Mouse (Mus musculus) embryonic facial prominence, embryonic 13.5 days (tissue): ENCODE measurements around the gene Gm49355. TPM values are rescaled to one million over a fixed set of nuclear protein-coding genes. Genes with fewer than 3 reads are reported as not detected.
"Not testable (repeated sequence)": the region's sequence is repeated elsewhere in the genome, so short reads cannot be mapped to it uniquely, and the experiment has no call there.

Experiments used
- ATAC-seq: fragments of 200-750 bp; cut with Nextera tagmentation; 2 replicates; pipeline ENCODE4 v1.8.0; 2017; ENCODE audit warnings: low read depth; ENCODE audit not compliant: insufficient number of reproducible peaks, insufficient read depth, low FRiP score, low TSS enrichment
- H3K27ac ChIP-seq: fragments of 300-500 bp; sonication (generic); 2 replicates; pipeline ENCODE4 v1.5.1; 2015; ENCODE audit warnings: moderate library complexity, mild to moderate bottlenecking, inconsistent platforms
- H3K27me3 ChIP-seq: fragments of 300-500 bp; sonication (generic); 2 replicates; pipeline ENCODE4 v1.6.1; 2015; ENCODE audit warnings: mild to moderate bottlenecking, inconsistent platforms
- H3K36me3 ChIP-seq: fragments of 300-500 bp; sonication (generic); 2 replicates; pipeline ENCODE4 v1.6.1; 2015; ENCODE audit warnings: mild to moderate bottlenecking, inconsistent platforms
- H3K4me1 ChIP-seq: fragments of 300-500 bp; sonication (generic); 2 replicates; pipeline ENCODE4 v1.6.1; 2015; ENCODE audit warnings: inconsistent platforms
- H3K4me2 ChIP-seq: fragments of 300-500 bp; sonication (generic); 2 replicates; pipeline ENCODE4 v1.6.1; 2015; ENCODE audit warnings: moderate library complexity, mild to moderate bottlenecking, inconsistent platforms
- H3K4me3 ChIP-seq: fragments of 300-500 bp; sonication (generic); 2 replicates; pipeline ENCODE4 v1.5.1; 2015; ENCODE audit warnings: mild to moderate bottlenecking, inconsistent platforms
- H3K9ac ChIP-seq: fragments of 300-500 bp; sonication (generic); 2 replicates; pipeline ENCODE4 v1.6.1; 2015; ENCODE audit warnings: mild to moderate bottlenecking, inconsistent platforms
- H3K9me3 ChIP-seq: fragments of 300-500 bp; sonication (generic); 2 replicates; pipeline ENCODE4 v1.6.1; 2016; ENCODE audit warnings: inconsistent platforms
- WGBS: fragments of 180-500 bp; shearing (Covaris S2); methylation state at CpG from one replicate; pipeline ENCODE4 v1.1.7; 2015; ENCODE audit warnings: mixed read lengths; 5-methylcytosine and 5-hydroxymethylcytosine counted together
- polyA plus RNA-seq: library from polyadenylated mRNA; unstranded; fragments of >200 nt; fragmentation: Nextera tagmentation; extraction: Ambion mirVana; gene quantifications from 2 replicates; pipeline ENCODE4 v1.2.1, GENCODE M21; 2015

Gene Gm49355
- polyA plus RNA-seq, result 0.17 TPM in 1 of 2 replicates, not detected in the other

DNA sequence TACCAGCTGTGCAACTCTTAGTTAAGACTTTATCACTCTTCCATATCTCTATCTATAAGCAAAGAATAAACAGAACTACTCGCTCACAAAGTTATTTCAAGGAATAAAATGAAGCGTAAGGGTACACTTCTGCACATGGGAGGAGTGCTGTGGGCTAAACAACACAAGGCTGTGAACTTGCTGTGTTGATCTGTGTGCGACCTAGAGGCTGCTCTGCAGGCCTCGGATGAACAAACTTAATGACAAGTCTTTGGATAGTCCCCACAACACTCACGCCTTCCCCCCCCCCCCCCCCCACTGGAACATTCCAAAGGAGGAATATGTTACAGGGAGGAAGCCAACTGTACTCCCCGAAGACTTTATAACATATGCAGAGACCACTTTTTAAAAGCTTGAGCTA is at the start of gene Gm49355:
Gene Gm49355 (plus strand): TSS at position 336 of the 400 bp plus-strand sequence.
- Histone ChIP-seq H3K27ac (peak within 1 kb of the TSS; percentile 96), H3K36me3 (no peaks in the 10 kb centered on the region), H3K9me3 (no peaks in the 10 kb centered on the region), H3K27me3 (no peaks in the 10 kb centered on the region), H3K9ac (peak within 1 kb of the TSS; percentile 95), H3K4me3 (peak within 1 kb of the TSS; percentile 83), H3K4me1 (no peaks in the 10 kb centered on the region), H3K4me2 (peak within 1 kb of the TSS; percentile 59)
- 72% methylated on average over 6 of the region's 6 CpGs for WGBS
- no peak for ATAC-seq

- 76% methylated on average over 4 of the region's 4 CpGs for WGBS
- no peaks in the 10 kb centered on the region for H3K36me3 ChIP-seq
- no peaks in the 10 kb centered on the region for H3K27me3 ChIP-seq
- H3K9me3 ChIP-seq, result no peaks in the 10 kb centered on the region
- no peak overlapping the region for H3K27ac ChIP-seq
- H3K4me2 ChIP-seq, result no peak overlapping the region
- H3K9ac ChIP-seq, result no peak overlapping the region
- no peak overlapping the region for H3K4me3 ChIP-seq
- ATAC-seq, result no peak
- H3K4me1 ChIP-seq, result no peaks in the 10 kb centered on the region
These were observed 40.0 kb upstream of the Gm49355 start for GRCm38 (mm10) chr14:12243726-12244125.

DNA sequence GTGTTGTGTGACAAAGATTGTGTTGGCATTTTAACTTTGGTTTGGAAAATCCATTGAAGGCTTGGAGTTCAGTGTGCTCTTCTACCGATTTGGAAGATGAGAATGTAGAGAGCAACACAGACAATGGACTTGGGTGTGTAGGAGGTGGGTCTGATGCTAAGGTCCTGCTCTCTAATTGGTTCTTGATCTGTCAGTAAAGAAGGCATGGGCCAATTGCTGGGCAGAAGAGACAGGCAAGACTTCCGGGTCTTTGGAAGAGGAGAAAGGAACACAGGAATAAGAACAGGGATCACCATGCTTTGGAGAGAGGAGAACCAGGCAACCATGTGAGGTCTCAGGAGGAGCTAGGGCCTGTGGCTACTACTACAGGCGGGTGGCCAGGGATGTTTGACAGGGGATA is 7.7 kb upstream of the Gm49355 start:
- Histone ChIP-seq H3K4me2 (no peak overlapping the region), H3K4me3 (no peak overlapping the region), H3K4me1 (no peaks in the 10 kb centered on the region), H3K36me3 (no peaks in the 10 kb centered on the region), H3K27me3 (no peaks in the 10 kb centered on the region), H3K9me3 (no peaks in the 10 kb centered on the region), H3K9ac (no peak overlapping the region), H3K27ac (no peak overlapping the region)
- no peak for ATAC-seq
- WGBS, result 62% methylated on average over 3 of the region's 3 CpGs

DNA sequence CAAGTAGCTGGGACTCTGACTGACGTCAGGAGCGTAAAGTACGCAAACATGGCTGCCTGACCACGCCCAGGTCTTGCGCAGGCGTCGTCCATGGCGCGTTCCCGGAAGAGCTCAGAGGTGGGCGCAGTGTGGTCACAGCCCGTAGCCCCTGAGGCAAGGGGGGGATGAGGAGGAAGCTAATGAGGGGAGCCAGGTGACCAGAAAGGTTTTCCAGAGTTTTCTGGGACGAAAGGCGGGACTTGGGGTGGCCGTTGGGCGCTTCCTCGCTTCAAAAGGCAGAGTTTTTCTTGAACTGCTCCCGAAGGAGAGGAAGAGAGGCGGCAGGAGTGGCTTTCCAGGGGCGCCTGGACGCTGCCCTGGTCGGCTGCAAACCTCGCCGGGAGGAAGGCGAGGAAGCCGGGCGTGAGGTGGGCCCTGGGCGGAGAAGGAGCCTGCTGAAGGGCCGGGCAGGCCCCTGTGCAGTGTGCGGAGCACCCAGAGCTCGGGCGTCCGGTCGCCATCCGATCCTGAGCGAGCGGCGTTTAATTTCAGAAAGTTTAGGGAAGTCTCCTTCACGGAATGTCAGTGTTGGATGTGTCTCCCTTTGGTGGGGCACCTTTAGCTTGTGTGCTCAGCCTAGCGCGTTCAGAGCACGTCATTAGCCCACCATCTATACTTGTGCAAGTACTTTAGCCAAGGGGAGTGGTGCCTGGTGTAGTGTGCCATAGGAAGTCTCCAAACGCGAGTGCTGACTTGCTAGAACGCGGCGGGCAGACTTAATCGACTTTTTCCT is 551 bp downstream of the Gm49355 start, which contains the start of gene 3830406C13Rik:
Gene 3830406C13Rik (plus strand): TSS at position 33 of the 772 bp plus-strand sequence.
- H3K4me3 ChIP-seq, result peak within 1 kb of the TSS; percentile 83
- H3K9me3 ChIP-seq, result no peaks in the 10 kb centered on the region
- H3K27ac ChIP-seq, result peak within 1 kb of the TSS; percentile 96
- ATAC-seq, result peak; percentile 97
- WGBS, result under 1% methylated on average over 48 of the region's 48 CpGs
- no peaks in the 10 kb centered on the region for H3K4me1 ChIP-seq
- H3K27me3 ChIP-seq, result no peaks in the 10 kb centered on the region
- H3K9ac ChIP-seq, result peak within 1 kb of the TSS; percentile 95
- peaks cover 5% of the 10 kb centered on the region; the same call in 1 of the 2 replicates for H3K36me3 ChIP-seq
- peak within 1 kb of the TSS; percentile 59 for H3K4me2 ChIP-seq

- H3K4me2 ChIP-seq, H3K9me3 ChIP-seq, H3K27ac ChIP-seq, H3K27me3 ChIP-seq, ATAC-seq, H3K4me1 ChIP-seq, H3K9ac ChIP-seq, H3K4me3 ChIP-seq: not testable (repeated sequence)
- H3K36me3 ChIP-seq, result peaks cover 11% of the 10 kb centered on the region
These were observed 6.0 kb downstream of the Gm49355 start for GRCm38 (mm10) chr14:12289747-12290146.

DNA sequence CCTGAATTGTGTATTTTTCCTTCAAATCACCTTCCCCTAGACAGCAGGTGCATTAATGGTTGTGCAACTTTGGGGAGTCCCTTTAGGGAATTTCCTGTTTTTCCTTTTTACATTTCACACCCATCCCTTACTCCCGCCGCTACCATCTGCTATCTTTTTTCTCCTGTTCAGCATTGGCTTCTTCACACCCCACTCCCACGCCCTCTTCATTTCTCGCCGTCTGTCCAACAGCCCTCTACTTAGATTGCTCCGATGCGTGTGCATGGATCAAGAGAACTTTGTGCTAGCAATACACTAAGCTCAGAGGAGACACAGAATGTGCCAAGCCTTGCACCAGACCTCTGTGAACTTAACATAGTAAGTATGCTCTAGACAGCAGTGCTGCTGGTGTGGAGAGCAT is 12.6 kb downstream of the Gm49355 start:
- H3K9me3 ChIP-seq, result no peaks in the 10 kb centered on the region
- H3K27ac ChIP-seq, result no peak overlapping the region
- no peak overlapping the region for H3K9ac ChIP-seq
- ATAC-seq, result no peak
- H3K4me2 ChIP-seq, result no peak overlapping the region
- no peaks in the 10 kb centered on the region for H3K27me3 ChIP-seq
- WGBS, result 91% methylated on average over 7 of the region's 7 CpGs
- H3K36me3 ChIP-seq, result peaks cover 22% of the 10 kb centered on the region
- no peak overlapping the region for H3K4me3 ChIP-seq
- H3K4me1 ChIP-seq, result no peaks in the 10 kb centered on the region

DNA sequence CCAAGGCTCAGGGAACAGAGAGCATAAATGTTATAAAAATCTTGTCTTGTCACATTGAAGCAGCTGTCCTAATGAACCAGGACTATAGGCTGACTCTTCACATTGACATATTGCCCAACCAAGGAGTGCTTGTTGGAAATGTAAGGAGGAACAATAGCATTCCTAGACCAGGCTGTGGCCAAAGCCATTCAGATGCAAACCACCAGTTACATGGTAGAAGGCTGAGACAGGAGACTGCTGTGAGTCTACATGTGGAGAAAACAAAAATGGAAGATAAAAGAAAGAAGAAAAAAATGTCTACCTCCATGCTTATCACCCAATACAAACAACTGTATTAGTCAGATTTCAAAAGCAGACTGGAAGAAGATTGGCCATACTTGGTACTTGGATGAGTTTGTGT is 15.4 kb downstream of the Gm49355 start:
- H3K9ac ChIP-seq, result no peak overlapping the region
- H3K4me1 ChIP-seq, result no peaks in the 10 kb centered on the region
- no peak overlapping the region for H3K4me3 ChIP-seq
- ATAC-seq, result no peak
- no peaks in the 10 kb centered on the region for H3K27me3 ChIP-seq
- no peaks in the 10 kb centered on the region for H3K9me3 ChIP-seq
- peaks cover 21% of the 10 kb centered on the region for H3K36me3 ChIP-seq
- H3K27ac ChIP-seq, result no peak overlapping the region
- H3K4me2 ChIP-seq, result no peak overlapping the region

DNA sequence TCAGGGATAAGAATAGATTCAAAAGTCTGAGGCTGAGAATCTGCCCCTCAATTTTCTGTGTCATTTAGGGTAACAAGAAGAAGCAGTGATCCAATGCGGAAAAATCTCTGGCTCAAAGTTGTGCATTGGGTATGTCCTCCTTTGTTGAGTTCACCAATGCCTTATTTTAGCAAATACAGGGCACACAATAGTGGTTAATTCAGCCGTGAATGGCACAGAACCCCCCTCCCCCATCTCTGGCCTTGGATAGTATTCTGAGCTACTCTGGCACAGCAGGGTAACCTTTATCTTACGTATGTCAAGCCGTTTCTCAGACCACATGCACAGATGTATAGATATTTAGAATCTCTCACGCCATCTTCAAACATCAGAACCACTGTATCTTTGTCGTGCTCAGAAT is 15.9 kb downstream of the Gm49355 start:
- H3K4me2 ChIP-seq, result no peak overlapping the region
- H3K9me3 ChIP-seq, result no peaks in the 10 kb centered on the region
- H3K36me3 ChIP-seq, result peaks cover 16% of the 10 kb centered on the region
- 82% methylated on average over 6 of the region's 6 CpGs for WGBS
- no peak overlapping the region for H3K4me3 ChIP-seq
- no peaks in the 10 kb centered on the region for H3K27me3 ChIP-seq
- no peaks in the 10 kb centered on the region for H3K4me1 ChIP-seq
- H3K27ac ChIP-seq, result no peak overlapping the region
- no peak for ATAC-seq
- no peak overlapping the region for H3K9ac ChIP-seq

DNA sequence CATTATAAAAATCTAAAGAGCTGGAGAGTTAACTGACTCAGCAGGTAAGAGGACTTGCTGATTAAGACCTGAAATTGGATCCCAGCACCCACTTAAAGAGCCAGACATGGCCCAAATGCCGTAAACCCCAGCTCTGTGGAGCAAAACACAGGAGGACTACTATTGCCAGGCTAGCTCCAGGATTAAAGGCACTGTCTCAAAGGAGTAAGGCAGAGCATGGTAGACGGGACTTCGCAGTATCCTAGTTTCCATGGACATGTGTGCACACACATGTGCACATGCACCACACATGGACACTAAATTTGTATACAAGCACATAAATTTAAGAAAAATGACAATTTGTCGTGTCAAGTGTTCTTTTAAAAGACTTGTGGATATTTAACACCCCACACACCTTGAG is 16.5 kb downstream of the Gm49355 start:
- ATAC-seq, result no peak
- WGBS, result 75% methylated on average over 4 of the region's 4 CpGs

DNA sequence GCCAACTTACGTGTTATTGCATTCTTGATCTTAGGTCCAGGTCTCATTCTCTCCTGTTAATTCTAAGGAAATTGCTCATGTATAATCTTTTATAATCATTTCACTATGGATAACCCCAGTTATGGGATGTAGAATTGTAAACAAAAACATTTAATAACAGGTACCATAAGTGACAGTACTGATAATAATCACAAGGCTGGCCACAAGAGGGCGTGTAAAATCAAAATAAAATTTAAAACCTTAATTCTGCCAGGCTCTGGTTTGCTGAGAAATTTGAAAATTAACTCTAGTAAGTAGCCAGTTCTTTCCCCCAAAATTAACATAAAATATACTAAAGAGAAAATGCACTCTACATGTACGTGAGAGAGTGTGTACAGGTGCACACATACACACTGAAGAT is 16.9 kb downstream of the Gm49355 start:
- H3K4me3 ChIP-seq, result no peak overlapping the region
- WGBS, result 63% methylated on average over 3 of the region's 3 CpGs
- no peak for ATAC-seq

More for the DNA sequence above, 16.5 kb downstream of the Gm49355 start:
- Histone ChIP-seq H3K4me1 (no peaks in the 10 kb centered on the region), H3K9ac (no peak overlapping the region), H3K4me2 (no peak overlapping the region), H3K9me3 (no peaks in the 10 kb centered on the region), H3K4me3 (no peak overlapping the region), H3K27ac (no peak overlapping the region), H3K27me3 (no peaks in the 10 kb centered on the region), H3K36me3 (peaks cover 12% of the 10 kb centered on the region)

DNA sequence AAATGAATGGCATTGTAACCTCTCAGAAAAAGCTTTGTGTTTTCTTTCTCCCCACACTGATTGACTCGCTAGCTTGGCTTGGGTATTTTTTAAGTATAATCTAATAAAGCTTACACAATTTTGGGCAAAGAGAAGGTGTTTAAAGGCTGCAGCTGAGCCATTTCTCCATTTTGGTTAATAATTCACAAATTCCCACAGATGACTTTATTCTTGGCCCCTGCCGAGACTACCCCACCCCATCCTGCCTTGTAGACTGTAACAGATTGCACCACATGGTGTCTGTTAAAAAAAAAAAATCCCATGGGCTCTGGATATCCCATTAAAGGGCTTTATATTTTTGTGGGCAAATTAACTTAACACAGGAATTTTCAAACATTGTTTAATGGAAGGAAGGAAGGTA is 19.3 kb downstream of the Gm49355 start:
- no peak overlapping the region for H3K4me2 ChIP-seq
- ATAC-seq, result no peak
- H3K36me3 ChIP-seq, result peaks cover 6% of the 10 kb centered on the region
- no peak overlapping the region for H3K9ac ChIP-seq
- H3K9me3 ChIP-seq, result no peaks in the 10 kb centered on the region
- no peak overlapping the region for H3K27ac ChIP-seq
- 62% methylated on average over 2 of the region's 2 CpGs for WGBS
- H3K4me3 ChIP-seq, result no peak overlapping the region
- H3K4me1 ChIP-seq, result no peaks in the 10 kb centered on the region
- no peaks in the 10 kb centered on the region for H3K27me3 ChIP-seq

More for the DNA sequence above, 16.9 kb downstream of the Gm49355 start:
- Histone ChIP-seq H3K4me1 (no peaks in the 10 kb centered on the region), H3K9ac (no peak overlapping the region), H3K4me2 (no peak overlapping the region), H3K27me3 (no peaks in the 10 kb centered on the region), H3K36me3 (peaks cover 12% of the 10 kb centered on the region), H3K9me3 (no peaks in the 10 kb centered on the region), H3K27ac (no peak overlapping the region)

DNA sequence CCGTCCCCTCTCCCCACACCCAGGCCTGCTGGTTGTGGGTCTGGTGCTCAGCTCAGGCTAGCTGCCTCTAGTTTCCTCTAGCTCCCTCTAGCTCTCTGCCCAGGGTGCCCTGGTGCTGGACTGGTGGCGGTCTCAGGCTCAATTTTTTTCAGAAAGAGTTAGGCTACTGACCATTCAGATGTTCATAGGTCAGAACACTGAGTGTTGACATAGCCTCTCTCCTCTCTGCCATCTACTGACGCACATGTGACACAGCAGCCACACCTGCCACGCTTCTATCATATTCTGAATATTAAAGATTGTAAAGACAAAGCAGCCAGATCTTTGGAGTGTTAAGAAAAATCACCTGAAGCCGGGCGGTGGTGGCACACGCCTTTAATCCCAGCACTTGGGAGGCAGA is 49.8 kb downstream of the Gm49355 start:
- no peak; the same call in 1 of the 2 replicates for ATAC-seq
- H3K4me1 ChIP-seq, result no peaks in the 10 kb centered on the region
- H3K36me3 ChIP-seq, result no peaks in the 10 kb centered on the region
- H3K9me3 ChIP-seq, result no peaks in the 10 kb centered on the region
- H3K4me2 ChIP-seq, result no peak overlapping the region
- no peak overlapping the region for H3K4me3 ChIP-seq
- H3K9ac ChIP-seq, result no peak overlapping the region
- peaks cover 70% of the 10 kb centered on the region for H3K27me3 ChIP-seq
- no peak overlapping the region for H3K27ac ChIP-seq
- WGBS, result 75% methylated on average over 7 of the region's 7 CpGs
